Mouse (Mus musculus): Measurements from ENCODE around the gene Tbc1d24. TPM values are rescaled to one million over a fixed set of nuclear protein-coding genes. Genes with fewer than 3 reads are reported as not detected.

Gene Tbc1d24
- total and polyA plus RNA-seq, 3 experiments, result 10.3 to 11.3 (median 11.0) TPM

GRCm38 (mm10) chr17:24190934-24191333 is 14.4 kb downstream of the Tbc1d24 start:
- no peak for DNase-seq
- intact Hi-C loops (cut with DNase I), result no loop called here
- H3K79me2 ChIP-seq (replicated peaks; ENCODE audit: control insufficient read depth, insufficient read depth, low read length), result no peaks in the 10 kb centered on the region
- whole genome bisulfite sequencing, result 88% methylated on average over 2 of the region's 2 CpGs
- no peaks in the 10 kb centered on the region for H3K36me3 ChIP-seq (ENCODE audit: control insufficient read depth, insufficient read depth, low read length)
- no peak overlapping the region for H3K4me3 ChIP-seq
- H3K9ac ChIP-seq (ENCODE audit: low read depth, low read length), result no peak overlapping the region
- H3K27ac ChIP-seq, result no peak overlapping the region
- TF ChIP-seq CTCF (IDR thresholded peaks at IDR 0.05) (no peak), POLR2A (IDR thresholded peaks at IDR 0.05; ENCODE audit: insufficient read depth, low read depth, low read length) (no peak), EP300 (IDR thresholded peaks at IDR 0.05; ENCODE audit: insufficient read depth, low read depth, low read length) (no peak)
- no peaks in the 10 kb centered on the region for H3K27me3 ChIP-seq (ENCODE audit: control insufficient read depth, insufficient read depth, low read length)
- H3K4me1 ChIP-seq (ENCODE audit: control insufficient read depth, insufficient read depth, low read length), result peaks cover 2% of the 10 kb centered on the region; the same call in 1 of the 2 replicates

- no peak overlapping the region for H3K4me3 ChIP-seq
- no peak overlapping the region for H3K27ac ChIP-seq
- WGBS, result 83% methylated on average over 3 of the region's 3 CpGs
- DNase-seq, result no peak
- H3K27me3 ChIP-seq (ENCODE audit: control insufficient read depth, insufficient read depth, low read length), result no peaks in the 10 kb centered on the region
- H3K4me1 ChIP-seq (ENCODE audit: control insufficient read depth, insufficient read depth, low read length), result peaks cover 2% of the 10 kb centered on the region; the same call in 1 of the 2 replicates
- TF ChIP-seq POLR2A (IDR thresholded peaks at IDR 0.05; ENCODE audit: insufficient read depth, low read depth, low read length) (no peak), CTCF (IDR thresholded peaks at IDR 0.05) (no peak), EP300 (IDR thresholded peaks at IDR 0.05; ENCODE audit: insufficient read depth, low read depth, low read length) (no peak)
- H3K79me2 ChIP-seq (replicated peaks; ENCODE audit: control insufficient read depth, insufficient read depth, low read length), result no peaks in the 10 kb centered on the region
- no peak overlapping the region for H3K9ac ChIP-seq (ENCODE audit: low read depth, low read length)
- H3K36me3 ChIP-seq (ENCODE audit: control insufficient read depth, insufficient read depth, low read length), result no peaks in the 10 kb centered on the region
- intact Hi-C loops (cut with DNase I), result loop anchor here (5.0 kb wide), 1 partner anchor 78 kb away; the partner anchor contains the start of gene Ccnf
Measured at GRCm38 (mm10) chr17:24174259-24174658, 31.1 kb downstream of the Tbc1d24 start.

GRCm38 (mm10) chr17:24173423-24173822 is 31.9 kb downstream of the Tbc1d24 start:
- Histone ChIP-seq H3K27ac (no peak overlapping the region), H3K4me1 (ENCODE audit: control insufficient read depth, insufficient read depth, low read length) (peaks cover 2% of the 10 kb centered on the region; the same call in 1 of the 2 replicates), H3K27me3 (ENCODE audit: control insufficient read depth, insufficient read depth, low read length) (no peaks in the 10 kb centered on the region), H3K36me3 (ENCODE audit: control insufficient read depth, insufficient read depth, low read length) (no peaks in the 10 kb centered on the region), H3K79me2 (replicated peaks; ENCODE audit: control insufficient read depth, insufficient read depth, low read length) (no peaks in the 10 kb centered on the region; the same call in 1 of the 2 replicates), H3K9ac (ENCODE audit: low read depth, low read length) (no peak overlapping the region), H3K4me3 (no peak overlapping the region)
- 3% methylated on average over 3 of the region's 3 CpGs for WGBS
- intact Hi-C loops (cut with DNase I), result loop anchor here (1.0 to 5.0 kb wide), 4 partner anchors 79 to 217 kb away; partner anchors contain the start of genes Abca17, Abca3 and Ccnf
- peak; percentile 99 for TF ChIP-seq CTCF (IDR thresholded peaks at IDR 0.05)
- peak; percentile 72; the same call in 1 of the 2 replicates for TF ChIP-seq EP300 (IDR thresholded peaks at IDR 0.05; ENCODE audit: insufficient read depth, low read depth, low read length)
- TF ChIP-seq POLR2A (IDR thresholded peaks at IDR 0.05; ENCODE audit: insufficient read depth, low read depth, low read length), result no peak
- DNase-seq, result peak; percentile 47 to 57

- WGBS, result 78% methylated on average over 4 of the region's 4 CpGs
- no peak for DNase-seq
- no peak overlapping the region for H3K27ac ChIP-seq
- H3K9ac ChIP-seq (ENCODE audit: low read depth, low read length), result no peak overlapping the region
- no peaks in the 10 kb centered on the region for H3K27me3 ChIP-seq (ENCODE audit: control insufficient read depth, insufficient read depth, low read length)
- H3K36me3 ChIP-seq (ENCODE audit: control insufficient read depth, insufficient read depth, low read length), result no peaks in the 10 kb centered on the region
- no peak overlapping the region for H3K4me3 ChIP-seq
- intact Hi-C loops (cut with DNase I), result loop anchor here (1.0 to 5.0 kb wide), 4 partner anchors 81 to 219 kb away; partner anchors contain the start of genes Abca17, Abca3 and Ccnf
- peaks cover 2% of the 10 kb centered on the region; the same call in 1 of the 2 replicates for H3K4me1 ChIP-seq (ENCODE audit: control insufficient read depth, insufficient read depth, low read length)
- no peak for TF ChIP-seq POLR2A (IDR thresholded peaks at IDR 0.05; ENCODE audit: insufficient read depth, low read depth, low read length)
- no peak for TF ChIP-seq EP300 (IDR thresholded peaks at IDR 0.05; ENCODE audit: insufficient read depth, low read depth, low read length)
- no peak for TF ChIP-seq CTCF (IDR thresholded peaks at IDR 0.05)
- H3K79me2 ChIP-seq (replicated peaks; ENCODE audit: control insufficient read depth, insufficient read depth, low read length), result no peaks in the 10 kb centered on the region; the same call in 1 of the 2 replicates
Measured at GRCm38 (mm10) chr17:24171738-24172137, 33.6 kb downstream of the Tbc1d24 start.

- H3K79me2 ChIP-seq (replicated peaks; ENCODE audit: control insufficient read depth, insufficient read depth, low read length), result no peaks in the 10 kb centered on the region; the same call in 1 of the 2 replicates
- no peak overlapping the region for H3K27ac ChIP-seq
- H3K36me3 ChIP-seq (ENCODE audit: control insufficient read depth, insufficient read depth, low read length), result no peaks in the 10 kb centered on the region
- intact Hi-C loops (cut with DNase I), result loop anchor here (5.0 kb wide), 1 partner anchor 82 kb away; the partner anchor contains the start of gene Ccnf
- DNase-seq, result no peak
- H3K4me3 ChIP-seq, result no peak overlapping the region
- no peak for TF ChIP-seq POLR2A (IDR thresholded peaks at IDR 0.05; ENCODE audit: insufficient read depth, low read depth, low read length)
- TF ChIP-seq EP300 (IDR thresholded peaks at IDR 0.05; ENCODE audit: insufficient read depth, low read depth, low read length), result no peak
- TF ChIP-seq CTCF (IDR thresholded peaks at IDR 0.05), result no peak
- 48% methylated on average over 5 of the region's 5 CpGs for WGBS
- peaks cover 2% of the 10 kb centered on the region; the same call in 1 of the 2 replicates for H3K4me1 ChIP-seq (ENCODE audit: control insufficient read depth, insufficient read depth, low read length)
- no peak overlapping the region for H3K9ac ChIP-seq (ENCODE audit: low read depth, low read length)
- H3K27me3 ChIP-seq (ENCODE audit: control insufficient read depth, insufficient read depth, low read length), result no peaks in the 10 kb centered on the region
Measured at GRCm38 (mm10) chr17:24170729-24171128, 34.6 kb downstream of the Tbc1d24 start.

- H3K79me2 ChIP-seq (replicated peaks; ENCODE audit: control insufficient read depth, insufficient read depth, low read length), result no peaks in the 10 kb centered on the region; the same call in 1 of the 2 replicates
- no peak overlapping the region for H3K9ac ChIP-seq (ENCODE audit: low read depth, low read length)
- intact Hi-C loops (cut with DNase I), result loop anchor here (5.0 kb wide), 1 partner anchor 82 kb away; the partner anchor contains the start of gene Ccnf
- no peak for DNase-seq
- TF ChIP-seq CTCF (IDR thresholded peaks at IDR 0.05), result no peak
- no peak for TF ChIP-seq EP300 (IDR thresholded peaks at IDR 0.05; ENCODE audit: insufficient read depth, low read depth, low read length)
- TF ChIP-seq POLR2A (IDR thresholded peaks at IDR 0.05; ENCODE audit: insufficient read depth, low read depth, low read length), result no peak
- H3K4me1 ChIP-seq (ENCODE audit: control insufficient read depth, insufficient read depth, low read length), result peaks cover 3% of the 10 kb centered on the region; the same call in 1 of the 2 replicates
- no peaks in the 10 kb centered on the region for H3K36me3 ChIP-seq (ENCODE audit: control insufficient read depth, insufficient read depth, low read length)
- no peaks in the 10 kb centered on the region for H3K27me3 ChIP-seq (ENCODE audit: control insufficient read depth, insufficient read depth, low read length)
- peak overlapping the region; percentile 100 for H3K27ac ChIP-seq
- 55% methylated on average over 3 of the region's 3 CpGs for WGBS
- H3K4me3 ChIP-seq, result peak overlapping the region; percentile 92
Measured at GRCm38 (mm10) chr17:24170125-24170524, 35.2 kb downstream of the Tbc1d24 start.

All from heart, adult 2 months (tissue).